10 mouse cellular contexts compared by ENCODE assay signal in the genomic region with DNA sequence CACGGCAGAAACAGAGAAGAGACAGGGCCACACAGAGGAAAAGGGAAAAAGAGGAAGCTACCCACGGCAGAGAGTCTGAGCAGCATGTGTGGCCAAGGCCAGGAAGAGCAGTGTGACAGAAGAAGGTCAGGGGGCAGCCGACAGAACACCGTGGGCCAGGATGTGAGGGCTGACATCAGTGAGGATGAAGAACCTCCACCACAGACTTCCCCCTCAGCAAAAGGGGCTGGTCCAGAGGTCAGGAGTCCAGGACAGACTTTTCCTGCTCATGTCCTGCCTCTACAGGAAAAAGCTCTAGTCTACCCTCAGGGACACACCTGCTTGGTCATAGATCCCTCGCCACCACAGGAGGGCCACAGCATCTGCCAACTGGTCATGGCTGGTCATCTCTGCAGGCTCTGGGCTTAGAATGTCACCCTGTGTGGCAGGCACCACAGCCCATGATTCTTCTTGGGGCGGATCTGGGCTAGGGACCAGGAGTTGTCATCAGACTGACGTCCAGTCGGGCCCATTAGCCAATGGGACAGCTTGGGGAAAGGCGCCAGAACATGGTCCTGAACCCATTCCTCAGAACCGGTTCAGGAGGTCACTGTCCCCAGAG.
DNase-seq lines count a peak whose midpoint lies in the region; ATAC-seq and TF ChIP-seq lines count a peak whose summit lies in the region.
"Had no signal": no experiment of that assay in that cellular context is flagged by ENCODE, and none has a peak within 500 bp of the region (broad histone marks: within the 10 kb centered on the region; RNA-seq: fewer than 3 reads in every experiment).

No protein-coding gene starts in this region.

- H3K4me2 ChIP-seq in kidney, postnatal 0 days (ENCODE audit: low read length) = no peak overlapping the region

- no peak overlapping the region for H3K9ac ChIP-seq in kidney, postnatal 0 days (ENCODE audit: low read depth, low read length)

- H3K9me3 ChIP-seq in kidney, postnatal 0 days (replicated peaks; ENCODE audit: low read length) = no peaks in the 10 kb centered on the region

- peak overlapping the region; percentile 11; the same call in 1 of the 2 replicates for H3K27ac ChIP-seq in spleen, adult 2 months (ENCODE audit: insufficient read depth, low read length)
- H3K27ac ChIP-seq in kidney, postnatal 0 days = no peak overlapping the region

- TF ChIP-seq CTCF in spleen, adult 2 months (IDR thresholded peaks at IDR 0.05; ENCODE audit: extremely low read depth, insufficient read depth, insufficient read length, insufficient replicate concordance) = no peak
- no peak for TF ChIP-seq CTCF in kidney, postnatal 0 days (IDR thresholded peaks at IDR 0.05; ENCODE audit: low read depth)

- peaks cover 13% of the 10 kb centered on the region; the same call in 1 of the 2 replicates for H3K4me1 ChIP-seq in spleen, adult 2 months (ENCODE audit: control insufficient read depth, insufficient read depth, insufficient read length)
- H3K4me1 ChIP-seq in kidney, postnatal 0 days (replicated peaks; ENCODE audit: insufficient read depth, low read length) = peaks cover 24% of the 10 kb centered on the region

- H3K36me3 ChIP-seq in spleen, adult 2 months (ENCODE audit: control insufficient read depth, insufficient read depth, low read length) = peaks cover 16% of the 10 kb centered on the region
- H3K36me3 ChIP-seq in kidney, postnatal 0 days (ENCODE audit: insufficient read depth, low read length) = peaks cover 16% of the 10 kb centered on the region; the same call in 1 of the 2 replicates
- peaks cover 5% of the 10 kb centered on the region for H3K36me3 ChIP-seq in splenic B cell, adult 2 months (ENCODE audit: control insufficient read depth, insufficient read depth, low read length, poor library complexity, severe bottlenecking)

- no peak overlapping the region for H3K4me3 ChIP-seq in spleen, adult 2 months (ENCODE audit: extremely low read depth, insufficient read depth, insufficient read length)
- H3K4me3 ChIP-seq in kidney, postnatal 0 days (replicated peaks; ENCODE audit: low read depth, low read length) = no peak overlapping the region

- no peak; the same call in 1 of the 2 replicates for ATAC-seq in kidney, postnatal 0 days (replicated peaks; ENCODE audit: low FRiP score, low read depth)
- ATAC-seq: forebrain, embryonic 14.5 days; inflammation-experienced regulatory T-cells, adult 6 months had no signal

- 53% methylated on average over 10 of the region's 10 CpGs for WGBS in spleen, adult 2 months
- WGBS in kidney, postnatal 0 days = 47% methylated on average over 9 of the region's 10 CpGs

- H3K27me3 ChIP-seq in spleen, adult 2 months (ENCODE audit: control insufficient read depth, insufficient read depth, low read length) = no peaks in the 10 kb centered on the region
- H3K27me3 ChIP-seq in kidney, postnatal 0 days (ENCODE audit: insufficient read depth, low read length) = no peaks in the 10 kb centered on the region
- no peaks in the 10 kb centered on the region for H3K27me3 ChIP-seq in splenic B cell, adult 2 months (ENCODE audit: control insufficient read depth, insufficient read depth, low read length, poor library complexity, severe bottlenecking)

- DNase-seq in gastrocnemius, postnatal 25 days = peak; percentile 45
- DNase-seq in gastrocnemius, postnatal 4 days (ENCODE audit: low spot score in 2 of 2) = no peak
- peak; percentile 19 to 33 for DNase-seq in spleen, adult 2 months (ENCODE audit: low read depth in 1 of 2, low spot score in 2 of 2)
- DNase-seq in spleen, postnatal 4 days (ENCODE audit: low spot score in 2 of 2) = no peak
- DNase-seq in kidney, postnatal 0 days (ENCODE audit: low spot score) = peak; percentile 49
- peak; percentile 74 for DNase-seq in splenic B cell, adult 2 months (ENCODE audit: low read depth, low spot score)
- DNase-seq in urinary bladder, postnatal 14 days (ENCODE audit: low spot score) = no peak
- no peak for DNase-seq in left cerebral cortex, adult 9 months (ENCODE audit: low spot score in 2 of 2)

- TF ChIP-seq POLR2A in spleen, adult 2 months (IDR thresholded peaks at IDR 0.05; ENCODE audit: low read depth, low read length) = no peak

Comparison
In these comparisons a context has a peak if more than half of its experiments do, and no peak if none do; other contexts are left out.
1. DNase-seq: peak in gastrocnemius, postnatal 25 days (single experiment), spleen, adult 2 months (2 of 2), kidney, postnatal 0 days (single experiment) and splenic B cell, adult 2 months (single experiment); none in gastrocnemius, postnatal 4 days (0 of 2), spleen, postnatal 4 days (0 of 2), urinary bladder, postnatal 14 days (single experiment) and left cerebral cortex, adult 9 months (0 of 2).